Mouse (Mus musculus) kidney, adult 2 months (tissue): ENCODE measurements at regions not wholly inside any gene's neighbourhood (a gene's known extent, or its start where the extent isn't known, plus 50 kb on each side); places are given as distances from the start of the nearest gene placed in this dataset.

Experiments used
- CTCF ChIP-seq: fragments of 200-500 bp; conservative IDR thresholded peaks from 2 replicates; pipeline ENCODE4 v1.5.1; 2011; ENCODE audit warnings: low read depth, mild to moderate bottlenecking, control low read depth, low read length, moderate library complexity, mixed read lengths; ENCODE audit not compliant: insufficient read depth, insufficient read length
- POLR2A ChIP-seq: fragments of 200-500 bp; IDR thresholded peaks from one replicate; pipeline ENCODE4 v1.6.1; 2011; ENCODE audit warnings: low read depth, low read length, control low read depth

DNA sequence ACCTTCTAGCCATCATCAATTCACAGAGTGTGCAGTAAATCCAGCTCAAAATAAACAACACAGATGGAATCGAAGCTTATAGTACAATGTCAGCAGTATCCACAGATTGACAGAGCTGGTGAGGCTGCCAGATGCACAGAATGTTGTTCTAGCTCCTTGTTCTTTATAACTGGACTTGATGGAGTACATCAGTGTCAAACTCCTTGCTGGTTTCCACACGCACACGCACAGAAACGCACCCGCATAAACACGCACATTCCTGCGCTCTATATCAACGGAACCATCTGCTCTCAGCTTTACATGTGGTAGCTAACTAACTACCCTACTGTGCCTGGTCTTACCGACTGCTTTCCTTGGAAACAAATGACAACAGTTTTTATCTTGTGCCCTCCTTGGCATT is 532.1 kb upstream of the Mef2c start:
- TF ChIP-seq CTCF (no peak), POLR2A (no peak)
